Comparison of ENCODE assay signal across 8 mouse cellular contexts in genomic region chr5:72201600-72201999, GRCm38 (mm10). TPM values are rescaled to one million over a fixed set of nuclear protein-coding genes. Genes with fewer than 3 reads are reported as not detected.
DNase-seq lines count a peak whose midpoint lies in the region; ATAC-seq and TF ChIP-seq lines count a peak whose summit lies in the region.

No protein-coding gene starts in this region.

- H3K9me3 ChIP-seq in kidney, embryonic 14.5 days (ENCODE audit: control insufficient read depth, low read length) = no peaks in the 10 kb centered on the region
- H3K9me3 ChIP-seq in heart, embryonic 16.5 days (replicated peaks; ENCODE audit: control insufficient read depth, low read length) = no peaks in the 10 kb centered on the region; the same call in 1 of the 2 replicates
- H3K9me3 ChIP-seq in liver, postnatal 0 days (ENCODE audit: low read length) = no peaks in the 10 kb centered on the region

- no peak for TF ChIP-seq EP300 in liver, postnatal 0 days (IDR thresholded peaks at IDR 0.05; ENCODE audit: low read depth)

- no peak for ATAC-seq in kidney, embryonic 14.5 days (ENCODE audit: low FRiP score, low TSS enrichment)
- no peak for ATAC-seq in heart, embryonic 16.5 days (replicated peaks; ENCODE audit: extremely low read depth, insufficient read depth, low FRiP score)
- ATAC-seq in liver, postnatal 0 days = no peak

- no peak for TF ChIP-seq CTCF in kidney, adult 2 months (conservative IDR thresholded peaks at IDR 0.05; ENCODE audit: insufficient read depth, insufficient read length, low read depth, low read length)
- no peak for TF ChIP-seq CTCF in liver, postnatal 0 days (IDR thresholded peaks at IDR 0.05; ENCODE audit: low read depth)

- H3K4me3 ChIP-seq in kidney, adult 2 months (ENCODE audit: insufficient read depth, low read depth, low read length) = peak overlapping the region; percentile 22; the same call in 1 of the 2 replicates
- H3K4me3 ChIP-seq in kidney, embryonic 14.5 days (ENCODE audit: low read length) = no peak overlapping the region
- no peak overlapping the region for H3K4me3 ChIP-seq in heart, embryonic 16.5 days (ENCODE audit: low read length)
- no peak overlapping the region for H3K4me3 ChIP-seq in liver, postnatal 0 days (ENCODE audit: low read depth, low read length)

- H3K4me1 ChIP-seq in kidney, adult 2 months (ENCODE audit: control insufficient read depth, insufficient read depth, low read length) = peaks cover 2% of the 10 kb centered on the region; the same call in 1 of the 2 replicates
- peaks cover 5% of the 10 kb centered on the region; the same call in 1 of the 2 replicates for H3K4me1 ChIP-seq in kidney, embryonic 14.5 days (ENCODE audit: control insufficient read depth, insufficient read depth, low read length)
- H3K4me1 ChIP-seq in heart, embryonic 16.5 days (ENCODE audit: control insufficient read depth, insufficient read depth, low read length) = peaks cover 9% of the 10 kb centered on the region
- H3K4me1 ChIP-seq in liver, postnatal 0 days (ENCODE audit: insufficient read depth) = peaks cover 24% of the 10 kb centered on the region

- no peak for TF ChIP-seq POLR2A in kidney, adult 2 months (IDR thresholded peaks at IDR 0.05; ENCODE audit: low read depth, low read length)

- no peak overlapping the region; the same call in 1 of the 2 replicates for H3K27ac ChIP-seq in kidney, adult 2 months (ENCODE audit: insufficient read depth, low read depth, low read length)
- H3K27ac ChIP-seq in kidney, embryonic 14.5 days (ENCODE audit: low read depth, low read length) = no peak overlapping the region
- no peak overlapping the region for H3K27ac ChIP-seq in heart, embryonic 16.5 days (ENCODE audit: low read length)
- H3K27ac ChIP-seq in liver, postnatal 0 days (ENCODE audit: low read depth) = no peak overlapping the region

- no peak overlapping the region for H3K9ac ChIP-seq in kidney, embryonic 14.5 days (ENCODE audit: low read depth, low read length)
- no peak overlapping the region for H3K9ac ChIP-seq in heart, embryonic 16.5 days (ENCODE audit: low read length)
- H3K9ac ChIP-seq in liver, postnatal 0 days (replicated peaks) = no peak overlapping the region

- no peaks in the 10 kb centered on the region for H3K27me3 ChIP-seq in kidney, adult 2 months (replicated peaks; ENCODE audit: control insufficient read depth, insufficient read depth, low read length)
- H3K27me3 ChIP-seq in kidney, embryonic 14.5 days (ENCODE audit: control insufficient read depth, insufficient read depth, low read length) = no peaks in the 10 kb centered on the region
- H3K27me3 ChIP-seq in heart, embryonic 16.5 days (ENCODE audit: control insufficient read depth, insufficient read depth, low read length) = no peaks in the 10 kb centered on the region
- no peaks in the 10 kb centered on the region for H3K27me3 ChIP-seq in liver, postnatal 0 days (ENCODE audit: insufficient read depth, low read length)

- 54% methylated on average over 7 of the region's 7 CpGs for WGBS in kidney, adult 2 months
- 45% methylated on average over 7 of the region's 7 CpGs for WGBS in kidney, embryonic 14.5 days
- WGBS in heart, embryonic 16.5 days = 44% methylated on average over 7 of the region's 7 CpGs
- WGBS in liver, postnatal 0 days (ENCODE audit: insufficient replicate concordance) = 60% methylated on average over 7 of the region's 7 CpGs

- DNase-seq in kidney, adult 2 months = peak; percentile 44
- DNase-seq in fibroblast of lung, adult 2 months (ENCODE audit: low read depth) = peak; percentile 28
- DNase-seq in liver, postnatal 0 days = no peak
- no peak for DNase-seq in cerebellum, postnatal 4 days (ENCODE audit: low spot score in 2 of 2)
- no peak for DNase-seq in right cerebral cortex, postnatal 25 days
- DNase-seq in frontal cortex, postnatal 25 days (ENCODE audit: low spot score in 2 of 2) = no peak

- no peak overlapping the region for H3K4me2 ChIP-seq in kidney, embryonic 14.5 days (replicated peaks; ENCODE audit: low read depth, low read length)
- peak overlapping the region; percentile 28; the same call in 1 of the 2 replicates for H3K4me2 ChIP-seq in heart, embryonic 16.5 days (ENCODE audit: low read depth, low read length)
- H3K4me2 ChIP-seq in liver, postnatal 0 days (ENCODE audit: low read depth, low read length) = peak overlapping the region; percentile 29; the same call in 1 of the 2 replicates

- no peaks in the 10 kb centered on the region for H3K36me3 ChIP-seq in kidney, adult 2 months (ENCODE audit: control insufficient read depth, insufficient read depth, low read length)
- no peaks in the 10 kb centered on the region for H3K36me3 ChIP-seq in kidney, embryonic 14.5 days (ENCODE audit: control insufficient read depth, insufficient read depth, low read length)
- H3K36me3 ChIP-seq in heart, embryonic 16.5 days (ENCODE audit: control insufficient read depth, insufficient read depth) = no peaks in the 10 kb centered on the region
- H3K36me3 ChIP-seq in liver, postnatal 0 days (replicated peaks; ENCODE audit: insufficient read depth, low read length) = no peaks in the 10 kb centered on the region

RNA-seq across cellular contexts. Expression of gene Commd8, which starts 33.6 kb away (rescaled TPM):
- 6.7 and 13.5 TPM in 2 replicates for polyA plus RNA-seq in kidney, adult 2 months (2012; rRNA removed)
- 155 and 177 TPM in 2 replicates for polyA plus RNA-seq in kidney, embryonic 14.5 days (2014; fragmentation: Nextera tagmentation; extraction: Ambion mirVana)
- polyA plus RNA-seq in heart, embryonic 16.5 days (2015; fragmentation: Nextera tagmentation; extraction: Ambion mirVana) = 83.5 and 105 TPM in 2 replicates
- 49.4 and 55.0 TPM in 2 replicates for polyA plus RNA-seq in liver, postnatal 0 days (2015; fragmentation: Nextera tagmentation; extraction: Ambion mirVana)

Comparison
In these comparisons a context has a peak if more than half of its experiments do, and no peak if none do; other contexts are left out.
1. DNase-seq: peak in kidney, adult 2 months (single experiment) and fibroblast of lung, adult 2 months (single experiment); none in liver, postnatal 0 days (single experiment), cerebellum, postnatal 4 days (0 of 2), right cerebral cortex, postnatal 25 days (single experiment) and frontal cortex, postnatal 25 days (0 of 2).